Mouse (Mus musculus): ENCODE results near the gene Ifi35. TPM values are rescaled to one million over a fixed set of nuclear protein-coding genes. Genes with fewer than 3 reads are reported as not detected.

Ifi35 gene
- total and polyA plus RNA-seq, 2 experiments from 2014 or later, result 3.9 to 5.3 TPM

GRCm38 (mm10) chr11:101484245-101484644 lies 36.0 kb downstream of the Ifi35 start:
- no peak for TF ChIP-seq CTCF (IDR thresholded peaks at IDR 0.05; ENCODE audit: low read depth)
- no peaks in the 10 kb centered on the region for H3K36me3 ChIP-seq (ENCODE audit: insufficient read depth, low read length)
- H3K27ac ChIP-seq, result no peak overlapping the region
- ATAC-seq (no peak), DNase-seq (ENCODE audit: low spot score) (no peak)
- no peaks in the 10 kb centered on the region for H3K27me3 ChIP-seq (ENCODE audit: insufficient read depth, low read length)
- H3K4me1 ChIP-seq (ENCODE audit: insufficient read depth, low read length), result peaks cover 2% of the 10 kb centered on the region; the same call in 1 of the 2 replicates
- WGBS, result 72% methylated on average over 6 of the region's 6 CpGs
- H3K4me2 ChIP-seq (ENCODE audit: low read depth, low read length), result no peak overlapping the region
- no peak overlapping the region for H3K9ac ChIP-seq (replicated peaks; ENCODE audit: low read length)
- H3K9me3 ChIP-seq (ENCODE audit: low read length), result no peaks in the 10 kb centered on the region
- H3K4me3 ChIP-seq (ENCODE audit: low read length), result no peak overlapping the region

GRCm38 (mm10) chr11:101484814-101485213 lies 36.6 kb downstream of the Ifi35 start:
- no peak for DNase-seq (ENCODE audit: low spot score)
- H3K4me2 ChIP-seq (ENCODE audit: low read depth, low read length), result no peak overlapping the region
- no peaks in the 10 kb centered on the region for H3K4me1 ChIP-seq (ENCODE audit: insufficient read depth, low read length)
- H3K27ac ChIP-seq, result no peak overlapping the region
- TF ChIP-seq CTCF (IDR thresholded peaks at IDR 0.05; ENCODE audit: low read depth), result no peak
- H3K27me3 ChIP-seq (ENCODE audit: insufficient read depth, low read length), result no peaks in the 10 kb centered on the region
- no peak overlapping the region for H3K9ac ChIP-seq (replicated peaks; ENCODE audit: low read length)
- 84% methylated on average over 7 of the region's 7 CpGs for WGBS
- H3K4me3 ChIP-seq (ENCODE audit: low read length), result no peak overlapping the region
- H3K9me3 ChIP-seq (ENCODE audit: low read length), result no peaks in the 10 kb centered on the region
- H3K36me3 ChIP-seq (ENCODE audit: insufficient read depth, low read length), result no peaks in the 10 kb centered on the region
- no peak for ATAC-seq

- no peak for DNase-seq (ENCODE audit: low spot score)
- no peak overlapping the region for H3K27ac ChIP-seq
Observed at GRCm38 (mm10) chr11:101485509-101486028, 37.4 kb downstream of the Ifi35 start.

GRCm38 (mm10) chr11:101486126-101486525 lies 37.9 kb downstream of the Ifi35 start:
- Histone ChIP-seq H3K4me2 (ENCODE audit: low read depth, low read length) (no peak overlapping the region), H3K27me3 (ENCODE audit: insufficient read depth, low read length) (no peaks in the 10 kb centered on the region), H3K36me3 (ENCODE audit: insufficient read depth, low read length) (no peaks in the 10 kb centered on the region), H3K27ac (no peak overlapping the region), H3K4me3 (ENCODE audit: low read length) (no peak overlapping the region), H3K9me3 (ENCODE audit: low read length) (no peaks in the 10 kb centered on the region), H3K4me1 (ENCODE audit: insufficient read depth, low read length) (no peaks in the 10 kb centered on the region), H3K9ac (replicated peaks; ENCODE audit: low read length) (no peak overlapping the region)
- DNase-seq (ENCODE audit: low spot score), result no peak
- TF ChIP-seq CTCF (IDR thresholded peaks at IDR 0.05; ENCODE audit: low read depth), result no peak
- WGBS, result 73% methylated on average over 6 of the region's 6 CpGs
- ATAC-seq, result no peak

More at GRCm38 (mm10) chr11:101485509-101486028, 37.4 kb downstream of the Ifi35 start:
- Histone ChIP-seq H3K4me1 (ENCODE audit: insufficient read depth, low read length) (no peaks in the 10 kb centered on the region), H3K4me2 (ENCODE audit: low read depth, low read length) (no peak overlapping the region), H3K9ac (replicated peaks; ENCODE audit: low read length) (no peak overlapping the region), H3K36me3 (ENCODE audit: insufficient read depth, low read length) (no peaks in the 10 kb centered on the region), H3K27me3 (ENCODE audit: insufficient read depth, low read length) (no peaks in the 10 kb centered on the region), H3K9me3 (ENCODE audit: low read length) (no peaks in the 10 kb centered on the region), H3K4me3 (ENCODE audit: low read length) (no peak overlapping the region)
- no peak for TF ChIP-seq CTCF (IDR thresholded peaks at IDR 0.05; ENCODE audit: low read depth)
- WGBS, result 48% methylated on average over 6 of the region's 6 CpGs
- ATAC-seq, result no peak

GRCm38 (mm10) chr11:101506269-101506780 lies 58.1 kb downstream of the Ifi35 start:
- Histone ChIP-seq H3K9me3 (ENCODE audit: low read length) (no peaks in the 10 kb centered on the region), H3K9ac (replicated peaks; ENCODE audit: low read length) (no peak overlapping the region), H3K4me2 (ENCODE audit: low read depth, low read length) (no peak overlapping the region), H3K27ac (no peak overlapping the region), H3K27me3 (ENCODE audit: insufficient read depth, low read length) (no peaks in the 10 kb centered on the region), H3K36me3 (ENCODE audit: insufficient read depth, low read length) (peaks cover 4% of the 10 kb centered on the region; the same call in 1 of the 2 replicates), H3K4me3 (ENCODE audit: low read length) (no peak overlapping the region), H3K4me1 (ENCODE audit: insufficient read depth, low read length) (no peaks in the 10 kb centered on the region)
- no peak for TF ChIP-seq CTCF (IDR thresholded peaks at IDR 0.05; ENCODE audit: low read depth)
- ATAC-seq, result no peak
- peak; percentile 5 for DNase-seq (ENCODE audit: low spot score)
- WGBS, result 78% methylated on average over 5 of the region's 5 CpGs

- Histone ChIP-seq H3K4me1 (ENCODE audit: insufficient read depth, low read length) (no peaks in the 10 kb centered on the region), H3K9ac (replicated peaks; ENCODE audit: low read length) (no peak overlapping the region), H3K36me3 (ENCODE audit: insufficient read depth, low read length) (peaks cover 4% of the 10 kb centered on the region; the same call in 1 of the 2 replicates), H3K27me3 (ENCODE audit: insufficient read depth, low read length) (no peaks in the 10 kb centered on the region), H3K9me3 (ENCODE audit: low read length) (no peaks in the 10 kb centered on the region), H3K4me3 (ENCODE audit: low read length) (no peak overlapping the region), H3K27ac (no peak overlapping the region), H3K4me2 (ENCODE audit: low read depth, low read length) (no peak overlapping the region)
- ATAC-seq (no peak), DNase-seq (ENCODE audit: low spot score) (no peak)
- 94% methylated on average over 7 of the region's 7 CpGs for WGBS
- TF ChIP-seq CTCF (IDR thresholded peaks at IDR 0.05; ENCODE audit: low read depth), result no peak
Observed at GRCm38 (mm10) chr11:101507090-101507489, 58.9 kb downstream of the Ifi35 start.

Small RNA genes within 50 kb of the gene (microRNA-seq; reads per million reads assigned to microRNA genes)
- gene Mir6929, result 0 reads per million in 2 experiments

Other genes with a start within 250 kb of the Ifi35 start
- 26.7 and 27.6 TPM in 2 replicates for gene Ezh1, start 221.9 kb upstream of the Ifi35 start, total RNA-seq (2014; rRNA removed)
- gene Ezh1, start 221.9 kb upstream of the Ifi35 start, polyA plus RNA-seq (2015; fragmentation: Nextera tagmentation; extraction: Ambion mirVana), result 20.1 and 22.2 TPM in 2 replicates
- gene Ramp2, start 202.4 kb upstream of the Ifi35 start, total RNA-seq (2014; rRNA removed), result 66.1 and 72.7 TPM in 2 replicates
- 108 and 111 TPM in 2 replicates for gene Ramp2, start 202.4 kb upstream of the Ifi35 start, polyA plus RNA-seq (2015; fragmentation: Nextera tagmentation; extraction: Ambion mirVana)
- 66.1 and 82.1 TPM in 2 replicates for gene Vps25, start 194.7 kb upstream of the Ifi35 start, total RNA-seq (2014; rRNA removed)
- gene Vps25, start 194.7 kb upstream of the Ifi35 start, polyA plus RNA-seq (2015; fragmentation: Nextera tagmentation; extraction: Ambion mirVana), result 134 and 137 TPM in 2 replicates
- gene Wnk4, start 187.8 kb upstream of the Ifi35 start, total RNA-seq (2014; rRNA removed), result 1.5 and 2.5 TPM in 2 replicates
- gene Wnk4, start 187.8 kb upstream of the Ifi35 start, polyA plus RNA-seq (2015; fragmentation: Nextera tagmentation; extraction: Ambion mirVana), result 6.5 and 8.0 TPM in 2 replicates
- gene Cntd1, start 169.4 kb upstream of the Ifi35 start, total RNA-seq (2014; rRNA removed), result 0.10 TPM in 1 of 2 replicates, not detected in the other
- 0.66 and 0.89 TPM in 2 replicates for gene Cntd1, start 169.4 kb upstream of the Ifi35 start, polyA plus RNA-seq (2015; fragmentation: Nextera tagmentation; extraction: Ambion mirVana)
- 146 and 154 TPM in 2 replicates for gene Coa3, start 169.3 kb upstream of the Ifi35 start, total RNA-seq (2014; rRNA removed)
- gene Coa3, start 169.3 kb upstream of the Ifi35 start, polyA plus RNA-seq (2015; fragmentation: Nextera tagmentation; extraction: Ambion mirVana), result 214 and 225 TPM in 2 replicates
- 71.1 and 95.3 TPM in 2 replicates for gene Becn1, start 146.1 kb upstream of the Ifi35 start, total RNA-seq (2014; rRNA removed)
- gene Becn1, start 146.1 kb upstream of the Ifi35 start, polyA plus RNA-seq (2015; fragmentation: Nextera tagmentation; extraction: Ambion mirVana), result 140 and 145 TPM in 2 replicates
- 68.3 and 71.1 TPM in 2 replicates for gene Psme3, start 132.2 kb upstream of the Ifi35 start, total RNA-seq (2014; rRNA removed)
- gene Psme3, start 132.2 kb upstream of the Ifi35 start, polyA plus RNA-seq (2015; fragmentation: Nextera tagmentation; extraction: Ambion mirVana), result 78.2 and 83.9 TPM in 2 replicates
- 3.8 and 4.1 TPM in 2 replicates for gene Aoc2, start 123.3 kb upstream of the Ifi35 start, total RNA-seq (2014; rRNA removed)
- 0.59 and 0.63 TPM in 2 replicates for gene Aoc2, start 123.3 kb upstream of the Ifi35 start, polyA plus RNA-seq (2015; fragmentation: Nextera tagmentation; extraction: Ambion mirVana)
- gene Aoc3, start 117.8 kb upstream of the Ifi35 start, total RNA-seq (2014; rRNA removed), result 0.36 and 0.47 TPM in 2 replicates
- gene Aoc3, start 117.8 kb upstream of the Ifi35 start, polyA plus RNA-seq (2015; fragmentation: Nextera tagmentation; extraction: Ambion mirVana), result 0.10 and 0.16 TPM in 2 replicates
- 0.26 TPM in 1 of 2 replicates, not detected in the other for gene G6pc, start 80.8 kb upstream of the Ifi35 start, total RNA-seq (2014; rRNA removed)
- gene G6pc, start 80.8 kb upstream of the Ifi35 start, polyA plus RNA-seq (2015; fragmentation: Nextera tagmentation; extraction: Ambion mirVana), result not detected in 2 replicates
- gene Aarsd1, start 30.8 kb upstream of the Ifi35 start, total RNA-seq (2014; rRNA removed), result 62.5 and 69.4 TPM in 2 replicates
- 89.9 and 91.6 TPM in 2 replicates for gene Aarsd1, start 30.8 kb upstream of the Ifi35 start, polyA plus RNA-seq (2015; fragmentation: Nextera tagmentation; extraction: Ambion mirVana)
- 2.2 TPM in 1 of 2 replicates, not detected in the other for gene Gm27029, start 23.6 kb upstream of the Ifi35 start, total RNA-seq (2014; rRNA removed)
- gene Gm27029, start 23.6 kb upstream of the Ifi35 start, polyA plus RNA-seq (2015; fragmentation: Nextera tagmentation; extraction: Ambion mirVana), result 4.7 and 6.4 TPM in 2 replicates
- 11.6 and 12.4 TPM in 2 replicates for gene Rundc1, start 23.3 kb upstream of the Ifi35 start, total RNA-seq (2014; rRNA removed)
- 21.4 and 22.7 TPM in 2 replicates for gene Rundc1, start 23.3 kb upstream of the Ifi35 start, polyA plus RNA-seq (2015; fragmentation: Nextera tagmentation; extraction: Ambion mirVana)
- gene Ptges3l, start 23.1 kb upstream of the Ifi35 start, total RNA-seq (2014; rRNA removed), result 0.31 and 0.58 TPM in 2 replicates
- gene Ptges3l, start 23.1 kb upstream of the Ifi35 start, polyA plus RNA-seq (2015; fragmentation: Nextera tagmentation; extraction: Ambion mirVana), result 3.8 and 4.6 TPM in 2 replicates
- 535 and 538 TPM in 2 replicates for gene Rpl27, start 6.1 kb upstream of the Ifi35 start, total RNA-seq (2014; rRNA removed)
- gene Rpl27, start 6.1 kb upstream of the Ifi35 start, polyA plus RNA-seq (2015; fragmentation: Nextera tagmentation; extraction: Ambion mirVana), result 276 and 282 TPM in 2 replicates
- 103 and 140 TPM in 2 replicates for gene Rnd2, start 16.6 kb downstream of the Ifi35 start, total RNA-seq (2014; rRNA removed)
- 143 and 154 TPM in 2 replicates for gene Rnd2, start 16.6 kb downstream of the Ifi35 start, polyA plus RNA-seq (2015; fragmentation: Nextera tagmentation; extraction: Ambion mirVana)
- gene Vat1, start 17.8 kb downstream of the Ifi35 start, total RNA-seq (2014; rRNA removed), result 290 and 295 TPM in 2 replicates
- 106 and 114 TPM in 2 replicates for gene Vat1, start 17.8 kb downstream of the Ifi35 start, polyA plus RNA-seq (2015; fragmentation: Nextera tagmentation; extraction: Ambion mirVana)
- gene Brca1, start 103.5 kb downstream of the Ifi35 start, total RNA-seq (2014; rRNA removed), result 6.7 and 8.5 TPM in 2 replicates
- 2.3 and 2.4 TPM in 2 replicates for gene Brca1, start 103.5 kb downstream of the Ifi35 start, polyA plus RNA-seq (2015; fragmentation: Nextera tagmentation; extraction: Ambion mirVana)
- gene Nbr1, start 103.7 kb downstream of the Ifi35 start, total RNA-seq (2014; rRNA removed), result 93.6 and 152 TPM in 2 replicates
- gene Nbr1, start 103.7 kb downstream of the Ifi35 start, polyA plus RNA-seq (2015; fragmentation: Nextera tagmentation; extraction: Ambion mirVana), result 53.9 and 55.9 TPM in 2 replicates
- gene Tmem106a, start 133.8 kb downstream of the Ifi35 start, total RNA-seq (2014; rRNA removed), result 2.6 and 5.2 TPM in 2 replicates
- gene Tmem106a, start 133.8 kb downstream of the Ifi35 start, polyA plus RNA-seq (2015; fragmentation: Nextera tagmentation; extraction: Ambion mirVana), result 5.1 and 5.3 TPM in 2 replicates
- gene Gm11634, start 150.8 kb downstream of the Ifi35 start, total RNA-seq (2014; rRNA removed), result not detected in 2 replicates
- gene Gm11634, start 150.8 kb downstream of the Ifi35 start, polyA plus RNA-seq (2015; fragmentation: Nextera tagmentation; extraction: Ambion mirVana), result not detected in 2 replicates
- 12.4 and 15.2 TPM in 2 replicates for gene Rdm1, start 178.8 kb downstream of the Ifi35 start, total RNA-seq (2014; rRNA removed)
- gene Rdm1, start 178.8 kb downstream of the Ifi35 start, polyA plus RNA-seq (2015; fragmentation: Nextera tagmentation; extraction: Ambion mirVana), result 13.8 and 15.9 TPM in 2 replicates
- gene Arl4d, start 217.1 kb downstream of the Ifi35 start, total RNA-seq (2014; rRNA removed), result 5.7 and 6.5 TPM in 2 replicates
- 6.2 TPM in 2 replicates for gene Arl4d, start 217.1 kb downstream of the Ifi35 start, polyA plus RNA-seq (2015; fragmentation: Nextera tagmentation; extraction: Ambion mirVana)

Measured in hindbrain, postnatal 0 days (tissue).